Mouse (Mus musculus): Measurements from ENCODE around the gene Trnp1.

GRCm38 (mm10) chr4:133452433-133452832, 45.9 kb downstream of the Trnp1 start:
- no peak for TF ChIP-seq EP300 (optimal IDR thresholded peaks at IDR 0.05)
- TF ChIP-seq CTCF (IDR thresholded peaks at IDR 0.05; ENCODE audit: low read depth) = no peak

Data from stomach, postnatal 0 days (tissue).